Mouse (Mus musculus) embryo, embryonic 11 days (tissue): ENCODE data around the gene Mpnd.

Experiments
- DNase-seq: peaks from one replicate; pipeline ENCODE4 v3.0.0-alpha.2; 2015

Gene Mpnd

GRCm38 (mm10) chr17:56005415-56006061, at the start of gene Mpnd, which contains the start of gene Stap2:
Mpnd (plus strand) TSS chr17:56005711.
Stap2 (minus strand) TSS chr17:56005584.
- peak; percentile 57 for DNase-seq

- DNase-seq, result peak; percentile 78
Observed at GRCm38 (mm10) chr17:55956129-55956528, 49.4 kb upstream of the Mpnd start.

GRCm38 (mm10) chr17:55956591-55956990, 48.9 kb upstream of the Mpnd start:
- no peak for DNase-seq

GRCm38 (mm10) chr17:55957168-55957567, 48.3 kb upstream of the Mpnd start:
- peak; percentile 83 for DNase-seq

- DNase-seq, result no peak
Observed at GRCm38 (mm10) chr17:55957726-55958583, 47.6 kb upstream of the Mpnd start.

- DNase-seq, result peak; percentile 20
Observed at GRCm38 (mm10) chr17:55958584-55958886, 47.0 kb upstream of the Mpnd start.

- DNase-seq, result peak; percentile 97
Observed at GRCm38 (mm10) chr17:55958918-55959728, 46.4 kb upstream of the Mpnd start, which contains the start of gene Yju2. Yju2 (plus strand) TSS chr17:55959099.

GRCm38 (mm10) chr17:55959946-55960740, 45.4 kb upstream of the Mpnd start:
- DNase-seq, result no peak

GRCm38 (mm10) chr17:55960791-55961190, 44.7 kb upstream of the Mpnd start:
- DNase-seq, result no peak

- no peak for DNase-seq
Observed at GRCm38 (mm10) chr17:55961631-55962030, 43.9 kb upstream of the Mpnd start.

- DNase-seq, result no peak
Observed at GRCm38 (mm10) chr17:55963171-55963570, 42.3 kb upstream of the Mpnd start.

GRCm38 (mm10) chr17:55964496-55964895, 41.0 kb upstream of the Mpnd start:
- no peak for DNase-seq

- no peak for DNase-seq
Observed at GRCm38 (mm10) chr17:55964996-55965395, 40.5 kb upstream of the Mpnd start.

- DNase-seq, result no peak
Observed at GRCm38 (mm10) chr17:55967186-55967585, 38.3 kb upstream of the Mpnd start.

GRCm38 (mm10) chr17:55968210-55968609, 37.3 kb upstream of the Mpnd start:
- DNase-seq, result no peak

- DNase-seq, result peak; percentile 79
Observed at GRCm38 (mm10) chr17:55969560-55969959, 36.0 kb upstream of the Mpnd start.

- peak; percentile 87 for DNase-seq
Observed at GRCm38 (mm10) chr17:55969966-55970891, 35.3 kb upstream of the Mpnd start, which contains the start of gene Shd. Shd (plus strand) TSS chr17:55970467.

- no peak for DNase-seq
Observed at GRCm38 (mm10) chr17:55971453-55971852, 34.1 kb upstream of the Mpnd start.

- peak; percentile 82 for DNase-seq
Observed at GRCm38 (mm10) chr17:55976255-55976862, 29.2 kb upstream of the Mpnd start.

- DNase-seq, result no peak
Observed at GRCm38 (mm10) chr17:55977301-55977700, 28.2 kb upstream of the Mpnd start.
